Mouse (Mus musculus): Measurements from ENCODE around the gene Ccdc150. TPM values are rescaled to one million over a fixed set of nuclear protein-coding genes. Genes with fewer than 3 reads are reported as not detected.

The Ccdc150 gene
- polyA plus RNA-seq, 2 experiments = 0.17 to 0.36 TPM

GRCm38 (mm10) chr1:54280651-54281050 lies 30.2 kb downstream of the Ccdc150 start:
- 91% methylated on average over 3 of the region's 3 CpGs for WGBS
- no peak for ATAC-seq (ENCODE audit: low FRiP score, low read depth)
- Histone ChIP-seq H3K4me2 (replicated peaks; ENCODE audit: low read depth, low read length, severe bottlenecking) (no peak overlapping the region), H3K9ac (ENCODE audit: low read depth, low read length, severe bottlenecking) (no peak overlapping the region), H3K4me1 (ENCODE audit: control insufficient read depth, insufficient read depth, low read length) (no peaks in the 10 kb centered on the region), H3K27me3 (ENCODE audit: control insufficient read depth, insufficient read depth, low read length) (no peaks in the 10 kb centered on the region), H3K9me3 (ENCODE audit: control insufficient read depth, low read length) (no peaks in the 10 kb centered on the region), H3K36me3 (ENCODE audit: control insufficient read depth, insufficient read depth, low read length) (no peaks in the 10 kb centered on the region), H3K4me3 (replicated peaks; ENCODE audit: low read length) (no peak overlapping the region), H3K27ac (replicated peaks; ENCODE audit: low read depth, low read length) (no peak overlapping the region)
- DNase-seq (ENCODE audit: low spot score) = no peak
- TF ChIP-seq POLR2A (IDR thresholded peaks at IDR 0.05; ENCODE audit: borderline replicate concordance, extremely low read depth, insufficient read depth, insufficient read length) = no peak

- Histone ChIP-seq H3K4me2 (replicated peaks; ENCODE audit: low read depth, low read length, severe bottlenecking) (no peak overlapping the region), H3K27me3 (ENCODE audit: control insufficient read depth, insufficient read depth, low read length) (no peaks in the 10 kb centered on the region), H3K4me3 (replicated peaks; ENCODE audit: low read length) (no peak overlapping the region), H3K4me1 (ENCODE audit: control insufficient read depth, insufficient read depth, low read length) (no peaks in the 10 kb centered on the region), H3K27ac (replicated peaks; ENCODE audit: low read depth, low read length) (no peak overlapping the region), H3K9me3 (ENCODE audit: control insufficient read depth, low read length) (no peaks in the 10 kb centered on the region), H3K36me3 (ENCODE audit: control insufficient read depth, insufficient read depth, low read length) (no peaks in the 10 kb centered on the region), H3K9ac (ENCODE audit: low read depth, low read length, severe bottlenecking) (no peak overlapping the region)
- TF ChIP-seq POLR2A (IDR thresholded peaks at IDR 0.05; ENCODE audit: borderline replicate concordance, extremely low read depth, insufficient read depth, insufficient read length) = no peak
- WGBS = 52% methylated on average over 2 of the region's 2 CpGs
- ATAC-seq (ENCODE audit: low FRiP score, low read depth) = no peak
- no peak for DNase-seq (ENCODE audit: low spot score)
Measured at GRCm38 (mm10) chr1:54306404-54306803, 55.9 kb downstream of the Ccdc150 start.

- no peak overlapping the region for H3K27ac ChIP-seq (replicated peaks; ENCODE audit: low read depth, low read length)
- ATAC-seq (ENCODE audit: low FRiP score, low read depth) = no peak
- no peaks in the 10 kb centered on the region for H3K27me3 ChIP-seq (ENCODE audit: control insufficient read depth, insufficient read depth, low read length)
- DNase-seq (ENCODE audit: low spot score) = no peak
- H3K9me3 ChIP-seq (ENCODE audit: control insufficient read depth, low read length) = no peaks in the 10 kb centered on the region; the same call in 1 of the 2 replicates
- no peaks in the 10 kb centered on the region for H3K36me3 ChIP-seq (ENCODE audit: control insufficient read depth, insufficient read depth, low read length)
- H3K4me2 ChIP-seq (replicated peaks; ENCODE audit: low read depth, low read length, severe bottlenecking) = no peak overlapping the region
- no peak overlapping the region for H3K9ac ChIP-seq (ENCODE audit: low read depth, low read length, severe bottlenecking)
- TF ChIP-seq POLR2A (IDR thresholded peaks at IDR 0.05; ENCODE audit: borderline replicate concordance, extremely low read depth, insufficient read depth, insufficient read length) = no peak
- no peaks in the 10 kb centered on the region for H3K4me1 ChIP-seq (ENCODE audit: control insufficient read depth, insufficient read depth, low read length)
- 98% methylated on average over 2 of the region's 2 CpGs for WGBS
- H3K4me3 ChIP-seq (replicated peaks; ENCODE audit: low read length) = no peak overlapping the region
Measured at GRCm38 (mm10) chr1:54326647-54327046, 76.2 kb downstream of the Ccdc150 start.

- H3K9ac ChIP-seq (ENCODE audit: low read depth, low read length, severe bottlenecking) = no peak overlapping the region
- ATAC-seq (ENCODE audit: low FRiP score, low read depth) (no peak), DNase-seq (ENCODE audit: low spot score) (no peak)
- no peak overlapping the region for H3K4me2 ChIP-seq (replicated peaks; ENCODE audit: low read depth, low read length, severe bottlenecking)
- H3K4me1 ChIP-seq (ENCODE audit: control insufficient read depth, insufficient read depth, low read length) = no peaks in the 10 kb centered on the region
- no peak for TF ChIP-seq POLR2A (IDR thresholded peaks at IDR 0.05; ENCODE audit: borderline replicate concordance, extremely low read depth, insufficient read depth, insufficient read length)
- H3K27me3 ChIP-seq (ENCODE audit: control insufficient read depth, insufficient read depth, low read length) = no peaks in the 10 kb centered on the region
- H3K36me3 ChIP-seq (ENCODE audit: control insufficient read depth, insufficient read depth, low read length) = no peaks in the 10 kb centered on the region
- H3K9me3 ChIP-seq (ENCODE audit: control insufficient read depth, low read length) = no peaks in the 10 kb centered on the region; the same call in 1 of the 2 replicates
- 86% methylated on average over 6 of the region's 6 CpGs for WGBS
- H3K4me3 ChIP-seq (replicated peaks; ENCODE audit: low read length) = no peak overlapping the region
- no peak overlapping the region for H3K27ac ChIP-seq (replicated peaks; ENCODE audit: low read depth, low read length)
Measured at GRCm38 (mm10) chr1:54327876-54328545, 77.5 kb downstream of the Ccdc150 start.

- H3K9me3 ChIP-seq (ENCODE audit: control insufficient read depth, low read length) = no peaks in the 10 kb centered on the region
- H3K9ac ChIP-seq (ENCODE audit: low read depth, low read length, severe bottlenecking) = no peak overlapping the region
Measured at GRCm38 (mm10) chr1:54332988-54333387, 82.5 kb downstream of the Ccdc150 start.

More at GRCm38 (mm10) chr1:54332988-54333387, 82.5 kb downstream of the Ccdc150 start:
- H3K4me1 ChIP-seq (ENCODE audit: control insufficient read depth, insufficient read depth, low read length) = no peaks in the 10 kb centered on the region
- H3K36me3 ChIP-seq (ENCODE audit: control insufficient read depth, insufficient read depth, low read length) = no peaks in the 10 kb centered on the region
- no peaks in the 10 kb centered on the region for H3K27me3 ChIP-seq (ENCODE audit: control insufficient read depth, insufficient read depth, low read length)
- DNase-seq (ENCODE audit: low spot score) (no peak), ATAC-seq (ENCODE audit: low FRiP score, low read depth) (no peak)
- TF ChIP-seq POLR2A (IDR thresholded peaks at IDR 0.05; ENCODE audit: borderline replicate concordance, extremely low read depth, insufficient read depth, insufficient read length) = no peak
- WGBS = 54% methylated on average over 4 of the region's 4 CpGs
- no peak overlapping the region for H3K4me2 ChIP-seq (replicated peaks; ENCODE audit: low read depth, low read length, severe bottlenecking)
- H3K4me3 ChIP-seq (replicated peaks; ENCODE audit: low read length) = no peak overlapping the region
- no peak overlapping the region for H3K27ac ChIP-seq (replicated peaks; ENCODE audit: low read depth, low read length)
